Mouse (Mus musculus) forebrain, embryonic 11.5 days (tissue): ENCODE measurements at regions not wholly inside any gene's neighbourhood (a gene's known extent, or its start where the extent isn't known, plus 50 kb on each side); places are given as distances from the start of the nearest gene placed in this dataset.

ENCODE experiments used
- ATAC-seq: fragments of 200-750 bp; cut with Nextera tagmentation; replicated peaks from 2 replicates; pipeline ENCODE4 v1.8.0; 2017; ENCODE audit warnings: moderate TSS enrichment; ENCODE audit not compliant: low FRiP score
- DNase-seq: peaks from one replicate; pipeline ENCODE4 v3.0.0-alpha.2; 2017; ENCODE audit warnings: low spot score
- H3K27ac ChIP-seq: fragments of 300-500 bp; sonication (generic); 2 replicates; pipeline ENCODE4 v1.5.1; 2014; ENCODE audit warnings: low read depth, low read length
- H3K27me3 ChIP-seq: fragments of 300-500 bp; sonication (generic); 2 replicates; pipeline ENCODE4 v1.6.1; 2014; ENCODE audit warnings: mild to moderate bottlenecking, low read length, mixed read lengths; ENCODE audit not compliant: control insufficient read depth, insufficient read depth
- H3K36me3 ChIP-seq: fragments of 300-500 bp; sonication (generic); 2 replicates; pipeline ENCODE4 v1.6.1; 2014; ENCODE audit warnings: mild to moderate bottlenecking, low read length, moderate library complexity, mixed read lengths; ENCODE audit not compliant: control insufficient read depth, insufficient read depth
- H3K4me1 ChIP-seq: fragments of 300-500 bp; sonication (generic); replicated peaks from 2 replicates; pipeline ENCODE4 v1.6.1; 2014; ENCODE audit warnings: low read length, mixed read lengths; ENCODE audit not compliant: control insufficient read depth, insufficient read depth
- H3K4me2 ChIP-seq: fragments of 300-500 bp; sonication (generic); 2 replicates; pipeline ENCODE4 v1.6.1; 2014; ENCODE audit warnings: low read depth, mild to moderate bottlenecking, low read length, moderate library complexity, mixed read lengths; ENCODE audit not compliant: severe bottlenecking
- H3K4me3 ChIP-seq: fragments of 300-500 bp; sonication (generic); 2 replicates; pipeline ENCODE4 v1.5.1; 2014; ENCODE audit warnings: low read depth, low read length
- H3K9ac ChIP-seq: fragments of 300-500 bp; sonication (generic); 2 replicates; pipeline ENCODE4 v1.6.1; 2014; ENCODE audit warnings: low read length
- H3K9me3 ChIP-seq: fragments of 300-500 bp; sonication (generic); 2 replicates; pipeline ENCODE4 v1.6.1; 2016; ENCODE audit warnings: low read length, mixed read lengths; ENCODE audit not compliant: control insufficient read depth
- WGBS: fragments of 180-500 bp; shearing (Covaris S2); extraction: QIAGEN DNeasy Blood & Tissue Kit; methylation state at CpG from one replicate; pipeline ENCODE4 v1.1.7; 2014; 5-methylcytosine and 5-hydroxymethylcytosine counted together

DNA sequence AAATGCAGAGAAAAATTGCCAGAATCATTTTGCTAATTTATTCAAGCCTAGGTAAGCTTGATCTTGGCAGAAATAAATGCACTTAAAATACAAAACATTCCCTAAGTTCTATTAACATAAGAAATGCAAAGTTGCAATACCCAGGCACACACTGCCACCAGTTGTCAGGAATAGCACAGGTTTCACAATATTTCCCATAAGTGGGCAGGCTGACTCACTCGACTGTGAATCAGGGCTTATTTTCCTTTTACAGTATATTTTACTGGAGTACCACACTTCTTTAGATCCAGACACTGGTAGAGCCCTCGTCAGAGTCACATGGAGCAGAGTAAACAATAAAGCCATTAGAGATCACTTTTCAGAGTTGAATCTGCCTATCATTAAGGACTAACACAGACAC, 131.8 kb upstream of the Fmr1 start:
- Histone ChIP-seq H3K4me2 (no peak overlapping the region), H3K27me3 (no peaks in the 10 kb centered on the region), H3K9me3 (no peaks in the 10 kb centered on the region), H3K4me3 (no peak overlapping the region), H3K27ac (no peak overlapping the region), H3K36me3 (no peaks in the 10 kb centered on the region), H3K9ac (no peak overlapping the region), H3K4me1 (no peaks in the 10 kb centered on the region)
- ATAC-seq (no peak), DNase-seq (no peak)
- 69% methylated on average over 2 of the region's 2 CpGs for WGBS

DNA sequence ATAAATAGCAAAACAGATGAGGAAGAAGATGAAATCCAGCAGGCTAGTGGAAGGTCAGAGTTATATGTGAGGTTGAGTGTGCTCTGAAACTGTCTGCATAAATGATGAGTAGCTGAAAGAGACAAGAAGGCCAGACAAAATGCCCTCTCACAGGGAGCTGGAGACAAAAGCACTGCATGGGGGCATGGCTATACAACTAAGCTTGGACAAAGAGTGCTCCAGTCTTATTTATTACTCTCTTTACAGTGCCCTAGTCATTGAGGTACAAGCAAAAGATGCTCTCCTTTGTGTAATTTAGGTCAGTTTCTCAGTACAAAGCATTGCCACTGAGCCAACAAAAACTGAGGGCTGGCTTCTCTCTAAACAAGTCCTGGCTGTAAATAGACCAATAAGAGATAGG, 124.3 kb upstream of the Fmr1 start:
- no peak for DNase-seq
- H3K9ac ChIP-seq, result no peak overlapping the region

DNA sequence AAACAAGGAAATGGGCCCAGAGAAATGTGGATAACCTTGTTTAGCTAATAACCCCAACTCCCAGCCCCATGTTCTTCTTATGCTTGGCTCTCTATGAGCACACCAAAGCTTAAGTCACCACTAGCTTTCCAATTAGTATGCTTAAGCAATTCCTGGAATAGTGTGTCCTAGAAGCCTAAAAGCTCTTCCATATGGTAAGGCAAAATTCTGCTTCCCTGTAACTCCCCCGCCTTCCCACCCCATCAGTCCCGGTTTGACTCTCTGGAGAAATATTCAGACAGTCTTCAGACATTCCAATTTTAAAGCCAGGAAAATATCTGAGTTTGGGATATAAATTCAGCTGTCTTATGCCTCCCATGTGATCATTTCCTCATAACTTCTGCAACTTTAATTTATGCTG, 120.6 kb upstream of the Fmr1 start:
- Histone ChIP-seq H3K9me3 (no peaks in the 10 kb centered on the region), H3K4me2 (no peak overlapping the region), H3K27me3 (no peaks in the 10 kb centered on the region), H3K4me1 (no peaks in the 10 kb centered on the region), H3K9ac (no peak overlapping the region), H3K36me3 (no peaks in the 10 kb centered on the region), H3K4me3 (no peak overlapping the region), H3K27ac (no peak overlapping the region)
- ATAC-seq (no peak), DNase-seq (no peak)
- 91% methylated on average over 2 of the region's 2 CpGs for WGBS

More for the DNA sequence above, 124.3 kb upstream of the Fmr1 start:
- no peak overlapping the region for H3K4me3 ChIP-seq
- no peaks in the 10 kb centered on the region for H3K9me3 ChIP-seq
- ATAC-seq, result no peak
- H3K27ac ChIP-seq, result no peak overlapping the region
- H3K4me1 ChIP-seq, result no peaks in the 10 kb centered on the region
- H3K36me3 ChIP-seq, result no peaks in the 10 kb centered on the region
- H3K4me2 ChIP-seq, result no peak overlapping the region
- H3K27me3 ChIP-seq, result no peaks in the 10 kb centered on the region

DNA sequence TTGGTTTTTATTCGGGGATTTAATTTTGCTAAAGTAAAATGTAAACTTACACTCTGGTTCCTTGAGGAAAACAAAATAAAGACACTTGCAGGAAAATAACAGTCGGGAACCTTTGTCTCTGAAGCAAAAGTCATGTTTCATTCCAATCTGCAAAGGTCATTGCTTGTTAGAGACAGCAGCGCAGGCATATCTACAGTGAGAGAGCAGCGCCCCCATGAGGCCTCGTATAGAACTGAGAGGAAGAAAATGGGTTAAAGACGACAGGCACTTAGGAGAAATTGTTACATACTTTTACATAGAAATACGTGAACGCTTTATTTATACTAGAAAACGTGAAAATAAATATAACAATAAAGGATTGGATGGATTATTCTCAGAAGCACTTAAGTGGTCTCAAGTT, 93.1 kb upstream of the Fmr1 start:
- DNase-seq, result peak; percentile 56
- H3K4me3 ChIP-seq, result no peak overlapping the region

DNA sequence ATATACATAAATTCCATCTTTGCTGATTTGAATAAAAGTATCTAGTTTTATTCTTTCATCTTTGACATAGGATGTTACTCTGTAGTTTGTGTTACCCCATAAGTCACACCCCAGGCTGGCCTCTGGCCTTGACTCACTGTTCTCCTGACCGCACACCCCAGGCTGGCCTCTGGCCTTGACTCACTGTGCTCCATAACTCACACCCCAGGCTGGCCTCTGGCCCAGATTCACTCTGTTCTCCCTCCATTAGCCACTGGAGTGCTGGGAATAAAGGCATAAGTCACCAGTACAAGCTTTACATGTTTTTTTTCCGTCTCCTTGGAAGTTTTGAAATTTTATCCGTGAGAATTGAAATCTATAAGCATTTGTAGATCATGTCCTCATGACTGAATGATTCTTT, 56.2 kb upstream of the Fmr1 start:
- 80% methylated on average over 3 of the region's 3 CpGs for WGBS
- Histone ChIP-seq H3K4me1 (no peaks in the 10 kb centered on the region), H3K27me3 (no peaks in the 10 kb centered on the region), H3K27ac (no peak overlapping the region), H3K9ac (no peak overlapping the region), H3K36me3 (no peaks in the 10 kb centered on the region), H3K4me2 (no peak overlapping the region), H3K4me3 (no peak overlapping the region), H3K9me3 (no peaks in the 10 kb centered on the region)
- ATAC-seq (no peak), DNase-seq (no peak)

More for the DNA sequence above, 93.1 kb upstream of the Fmr1 start:
- no peak overlapping the region for H3K4me2 ChIP-seq
- no peaks in the 10 kb centered on the region for H3K36me3 ChIP-seq
- ATAC-seq, result no peak
- 28% methylated on average over 9 of the region's 9 CpGs for WGBS
- H3K9me3 ChIP-seq, result no peaks in the 10 kb centered on the region
- H3K4me1 ChIP-seq, result no peaks in the 10 kb centered on the region
- H3K9ac ChIP-seq, result no peak overlapping the region
- H3K27ac ChIP-seq, result no peak overlapping the region
- H3K27me3 ChIP-seq, result no peaks in the 10 kb centered on the region
